Mouse (Mus musculus): ENCODE results near the gene 4933402N03Rik.
A peak's percentile ranks its signal among the peaks of the same experiment; 100 is the strongest.

DNA sequence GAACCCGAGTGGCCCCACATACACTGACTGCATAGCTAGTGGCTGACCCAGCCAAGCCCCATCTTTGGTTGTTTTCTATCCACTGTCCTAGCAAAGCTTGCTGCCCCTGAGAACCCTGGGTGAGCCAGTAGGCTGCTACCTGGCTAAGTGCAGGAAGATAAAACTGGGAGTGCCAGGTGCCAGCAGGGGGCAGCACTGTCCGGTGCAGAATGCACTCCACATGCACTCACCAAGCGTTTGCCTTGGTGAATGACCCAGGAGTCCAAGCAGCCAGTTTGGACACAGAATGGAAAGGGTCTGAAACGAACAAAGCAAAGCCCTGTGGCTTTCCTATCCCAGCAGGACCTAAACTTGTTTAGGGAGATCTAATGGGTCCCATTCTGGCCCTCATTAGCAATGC is 36.6 kb upstream of the 4933402N03Rik start:
- TF ChIP-seq POLR2A (IDR thresholded peaks at IDR 0.05; ENCODE audit: low read depth, low read length) (no peak), CTCF (IDR thresholded peaks at IDR 0.05; ENCODE audit: extremely low read depth, insufficient read length, insufficient replicate concordance, low read depth, low read length) (peak; percentile 65; the same call in 1 of the 2 replicates)

All from small intestine, adult 2 months (tissue).